Mouse (Mus musculus): ENCODE measurements around the gene Rgs8. TPM values are rescaled to one million over a fixed set of nuclear protein-coding genes. Genes with fewer than 3 reads are reported as not detected.

Rgs8 gene
- polyA plus RNA-seq, 1 experiment from 2014 or later: 0.21 TPM

GRCm38 (mm10) chr1:153653674-153654073, 849 bp downstream of the Rgs8 start:
- no peak overlapping the region for H3K27ac ChIP-seq (ENCODE audit: low read length)
- no peaks in the 10 kb centered on the region for H3K9me3 ChIP-seq (replicated peaks; ENCODE audit: control insufficient read depth, low read length)
- H3K4me2 ChIP-seq (ENCODE audit: low read depth, low read length): peak overlapping the region; percentile 62
- 0 out of 2 replicates have a peak overlapping the region, but pooled peaks have one; percentile 2 for H3K9ac ChIP-seq (ENCODE audit: low read length)
- H3K27me3 ChIP-seq (ENCODE audit: control insufficient read depth, insufficient read depth, low read length): peaks cover 26% of the 10 kb centered on the region
- peak overlapping the region; percentile 29; the same call in 1 of the 2 replicates for H3K4me3 ChIP-seq (ENCODE audit: low read length)
- no peak for ATAC-seq (replicated peaks; ENCODE audit: extremely low read depth, insufficient read depth, low FRiP score)
- WGBS: 14% methylated on average over 5 of the region's 5 CpGs
- H3K4me1 ChIP-seq (ENCODE audit: control insufficient read depth, insufficient read depth, low read length): peaks cover 9% of the 10 kb centered on the region
- H3K36me3 ChIP-seq (ENCODE audit: control insufficient read depth, insufficient read depth): no peaks in the 10 kb centered on the region

- Histone ChIP-seq H3K9me3 (replicated peaks; ENCODE audit: control insufficient read depth, low read length) (no peaks in the 10 kb centered on the region), H3K4me2 (ENCODE audit: low read depth, low read length) (no peak overlapping the region), H3K27ac (ENCODE audit: low read length) (no peak overlapping the region), H3K9ac (ENCODE audit: low read length) (no peak overlapping the region), H3K36me3 (ENCODE audit: control insufficient read depth, insufficient read depth) (no peaks in the 10 kb centered on the region), H3K27me3 (ENCODE audit: control insufficient read depth, insufficient read depth, low read length) (peaks cover 6% of the 10 kb centered on the region; the same call in 1 of the 2 replicates), H3K4me3 (ENCODE audit: low read length) (no peak overlapping the region), H3K4me1 (ENCODE audit: control insufficient read depth, insufficient read depth, low read length) (peaks cover 4% of the 10 kb centered on the region; the same call in 1 of the 2 replicates)
- no peak for ATAC-seq (replicated peaks; ENCODE audit: extremely low read depth, insufficient read depth, low FRiP score)
- 68% methylated on average over 9 of the region's 9 CpGs for WGBS
Observed at GRCm38 (mm10) chr1:153659666-153660065, 6.8 kb downstream of the Rgs8 start.

GRCm38 (mm10) chr1:153660982-153661688, 8.3 kb downstream of the Rgs8 start:
- Histone ChIP-seq H3K36me3 (ENCODE audit: control insufficient read depth, insufficient read depth) (no peaks in the 10 kb centered on the region), H3K27me3 (ENCODE audit: control insufficient read depth, insufficient read depth, low read length) (0 out of 2 replicates have a peak, but pooled peaks cover 10% of the 10 kb centered on the region), H3K4me2 (ENCODE audit: low read depth, low read length) (no peak overlapping the region), H3K4me3 (ENCODE audit: low read length) (no peak overlapping the region), H3K9ac (ENCODE audit: low read length) (no peak overlapping the region), H3K9me3 (replicated peaks; ENCODE audit: control insufficient read depth, low read length) (no peaks in the 10 kb centered on the region), H3K27ac (ENCODE audit: low read length) (no peak overlapping the region), H3K4me1 (ENCODE audit: control insufficient read depth, insufficient read depth, low read length) (peaks cover 8% of the 10 kb centered on the region; the same call in 1 of the 2 replicates)
- 46% methylated on average over 15 of the region's 15 CpGs for WGBS
- ATAC-seq (replicated peaks; ENCODE audit: extremely low read depth, insufficient read depth, low FRiP score): no peak

GRCm38 (mm10) chr1:153661689-153662002, 8.8 kb downstream of the Rgs8 start:
- Histone ChIP-seq H3K27me3 (ENCODE audit: control insufficient read depth, insufficient read depth, low read length) (0 out of 2 replicates have a peak, but pooled peaks cover 10% of the 10 kb centered on the region), H3K9me3 (replicated peaks; ENCODE audit: control insufficient read depth, low read length) (no peaks in the 10 kb centered on the region), H3K27ac (ENCODE audit: low read length) (no peak overlapping the region), H3K36me3 (ENCODE audit: control insufficient read depth, insufficient read depth) (no peaks in the 10 kb centered on the region), H3K4me2 (ENCODE audit: low read depth, low read length) (no peak overlapping the region), H3K4me1 (ENCODE audit: control insufficient read depth, insufficient read depth, low read length) (peaks cover 10% of the 10 kb centered on the region), H3K4me3 (ENCODE audit: low read length) (no peak overlapping the region), H3K9ac (ENCODE audit: low read length) (no peak overlapping the region)
- WGBS: 47% methylated on average over 4 of the region's 4 CpGs
- peak; percentile 55 for ATAC-seq (replicated peaks; ENCODE audit: extremely low read depth, insufficient read depth, low FRiP score)

GRCm38 (mm10) chr1:153662362-153662761, 9.5 kb downstream of the Rgs8 start:
- Histone ChIP-seq H3K27me3 (ENCODE audit: control insufficient read depth, insufficient read depth, low read length) (0 out of 2 replicates have a peak, but pooled peaks cover 7% of the 10 kb centered on the region), H3K4me3 (ENCODE audit: low read length) (no peak overlapping the region), H3K27ac (ENCODE audit: low read length) (no peak overlapping the region), H3K9me3 (replicated peaks; ENCODE audit: control insufficient read depth, low read length) (no peaks in the 10 kb centered on the region), H3K4me1 (ENCODE audit: control insufficient read depth, insufficient read depth, low read length) (peaks cover 10% of the 10 kb centered on the region), H3K4me2 (ENCODE audit: low read depth, low read length) (no peak overlapping the region), H3K9ac (ENCODE audit: low read length) (no peak overlapping the region), H3K36me3 (ENCODE audit: control insufficient read depth, insufficient read depth) (no peaks in the 10 kb centered on the region)
- 40% methylated on average over 4 of the region's 4 CpGs for WGBS
- ATAC-seq (replicated peaks; ENCODE audit: extremely low read depth, insufficient read depth, low FRiP score): no peak

GRCm38 (mm10) chr1:153665066-153665715, 12.4 kb downstream of the Rgs8 start:
- Histone ChIP-seq H3K27ac (ENCODE audit: low read length) (no peak overlapping the region), H3K9ac (ENCODE audit: low read length) (no peak overlapping the region), H3K36me3 (ENCODE audit: control insufficient read depth, insufficient read depth) (no peaks in the 10 kb centered on the region), H3K4me2 (ENCODE audit: low read depth, low read length) (no peak overlapping the region), H3K9me3 (replicated peaks; ENCODE audit: control insufficient read depth, low read length) (no peaks in the 10 kb centered on the region), H3K27me3 (ENCODE audit: control insufficient read depth, insufficient read depth, low read length) (peaks cover 7% of the 10 kb centered on the region; the same call in 1 of the 2 replicates), H3K4me1 (ENCODE audit: control insufficient read depth, insufficient read depth, low read length) (peaks cover 24% of the 10 kb centered on the region), H3K4me3 (ENCODE audit: low read length) (no peak overlapping the region)
- 0 out of 2 replicates have a peak, but pooled peaks have one; percentile 33 for ATAC-seq (replicated peaks; ENCODE audit: extremely low read depth, insufficient read depth, low FRiP score)
- 18% methylated on average over 10 of the region's 10 CpGs for WGBS

- Histone ChIP-seq H3K4me3 (ENCODE audit: low read length) (no peak overlapping the region), H3K9me3 (replicated peaks; ENCODE audit: control insufficient read depth, low read length) (no peaks in the 10 kb centered on the region), H3K4me1 (ENCODE audit: control insufficient read depth, insufficient read depth, low read length) (peaks cover 25% of the 10 kb centered on the region), H3K27me3 (ENCODE audit: control insufficient read depth, insufficient read depth, low read length) (peaks cover 7% of the 10 kb centered on the region; the same call in 1 of the 2 replicates), H3K4me2 (ENCODE audit: low read depth, low read length) (no peak overlapping the region), H3K27ac (ENCODE audit: low read length) (no peak overlapping the region), H3K9ac (ENCODE audit: low read length) (no peak overlapping the region), H3K36me3 (ENCODE audit: control insufficient read depth, insufficient read depth) (no peaks in the 10 kb centered on the region)
- WGBS: 20% methylated on average over 1 of the region's 1 CpGs
- no peak for ATAC-seq (replicated peaks; ENCODE audit: extremely low read depth, insufficient read depth, low FRiP score)
Observed at GRCm38 (mm10) chr1:153666236-153666635, 13.4 kb downstream of the Rgs8 start.

- Histone ChIP-seq H3K9me3 (replicated peaks; ENCODE audit: control insufficient read depth, low read length) (no peaks in the 10 kb centered on the region), H3K36me3 (ENCODE audit: control insufficient read depth, insufficient read depth) (no peaks in the 10 kb centered on the region), H3K9ac (ENCODE audit: low read length) (no peak overlapping the region), H3K27me3 (ENCODE audit: control insufficient read depth, insufficient read depth, low read length) (peaks cover 7% of the 10 kb centered on the region; the same call in 1 of the 2 replicates), H3K4me1 (ENCODE audit: control insufficient read depth, insufficient read depth, low read length) (peaks cover 21% of the 10 kb centered on the region), H3K27ac (ENCODE audit: low read length) (no peak overlapping the region), H3K4me2 (ENCODE audit: low read depth, low read length) (no peak overlapping the region), H3K4me3 (ENCODE audit: low read length) (no peak overlapping the region)
- WGBS: 68% methylated on average over 4 of the region's 4 CpGs
- ATAC-seq (replicated peaks; ENCODE audit: extremely low read depth, insufficient read depth, low FRiP score): no peak
Observed at GRCm38 (mm10) chr1:153667244-153667727, 14.5 kb downstream of the Rgs8 start.

- peaks cover 7% of the 10 kb centered on the region; the same call in 1 of the 2 replicates for H3K27me3 ChIP-seq (ENCODE audit: control insufficient read depth, insufficient read depth, low read length)
- H3K4me1 ChIP-seq (ENCODE audit: control insufficient read depth, insufficient read depth, low read length): peaks cover 24% of the 10 kb centered on the region
- no peak overlapping the region for H3K9ac ChIP-seq (ENCODE audit: low read length)
- H3K27ac ChIP-seq (ENCODE audit: low read length): no peak overlapping the region
- no peak overlapping the region for H3K4me3 ChIP-seq (ENCODE audit: low read length)
- ATAC-seq (replicated peaks; ENCODE audit: extremely low read depth, insufficient read depth, low FRiP score): no peak
- no peak overlapping the region for H3K4me2 ChIP-seq (ENCODE audit: low read depth, low read length)
- H3K9me3 ChIP-seq (replicated peaks; ENCODE audit: control insufficient read depth, low read length): no peaks in the 10 kb centered on the region
- no peaks in the 10 kb centered on the region for H3K36me3 ChIP-seq (ENCODE audit: control insufficient read depth, insufficient read depth)
- WGBS: 76% methylated on average over 5 of the region's 5 CpGs
Observed at GRCm38 (mm10) chr1:153667781-153668180, 15.0 kb downstream of the Rgs8 start.

All from heart, embryonic 16.5 days (tissue).